Comparison of ENCODE assay signal across 9 mouse cellular contexts in genomic region chr14:102902906-102903305, GRCm38 (mm10).
A peak's percentile ranks its signal among the peaks of the same experiment; 100 is the strongest.
DNase-seq lines count a peak whose midpoint lies in the region; ATAC-seq and TF ChIP-seq lines count a peak whose summit lies in the region.
"Had no signal": no experiment of that assay in that cellular context is flagged by ENCODE, and none has a peak within 500 bp of the region (broad histone marks: within the 10 kb centered on the region; RNA-seq: fewer than 3 reads in every experiment).

No protein-coding gene starts in this region.

- no peaks in the 10 kb centered on the region for H3K36me3 ChIP-seq in liver, adult 2 months (ENCODE audit: control insufficient read depth, insufficient read depth, low read length)
- no peaks in the 10 kb centered on the region for H3K36me3 ChIP-seq in liver, embryonic 12.5 days
- H3K36me3 ChIP-seq in intestine, embryonic 15.5 days = no peaks in the 10 kb centered on the region
- H3K36me3 ChIP-seq in stomach, postnatal 0 days (ENCODE audit: control insufficient read depth, insufficient read depth, low read length) = no peaks in the 10 kb centered on the region
- H3K36me3 ChIP-seq in thymus, adult 2 months (ENCODE audit: control insufficient read depth, insufficient read depth, low read length) = no peaks in the 10 kb centered on the region
- H3K36me3 ChIP-seq: liver, embryonic 13.5 days had no signal

- no peaks in the 10 kb centered on the region for H3K4me1 ChIP-seq in liver, adult 2 months (ENCODE audit: control insufficient read depth, insufficient read depth, low read length)
- peaks cover 3% of the 10 kb centered on the region; the same call in 1 of the 2 replicates for H3K4me1 ChIP-seq in liver, embryonic 12.5 days
- no peaks in the 10 kb centered on the region for H3K4me1 ChIP-seq in intestine, embryonic 15.5 days (replicated peaks)
- H3K4me1 ChIP-seq in stomach, postnatal 0 days (replicated peaks; ENCODE audit: control insufficient read depth, insufficient read depth) = no peaks in the 10 kb centered on the region
- H3K4me1 ChIP-seq in thymus, adult 2 months (replicated peaks; ENCODE audit: control insufficient read depth, insufficient read depth, low read length) = peaks cover 10% of the 10 kb centered on the region
- H3K4me1 ChIP-seq: liver, embryonic 13.5 days had no signal

- no peak for ATAC-seq in liver, embryonic 12.5 days
- peak; percentile 67 for ATAC-seq in intestine, embryonic 15.5 days
- ATAC-seq in megakaryocyte progenitor cell, adult 5-6 weeks (replicated peaks; ENCODE audit: poor library complexity) = peak; percentile 29
- ATAC-seq in stomach, postnatal 0 days (ENCODE audit: low FRiP score, low TSS enrichment) = peak; percentile 29; the same call in 1 of the 2 replicates

- no peak for TF ChIP-seq CTCF in liver, adult 2 months (IDR thresholded peaks at IDR 0.05; ENCODE audit: low read depth, low read length)
- TF ChIP-seq CTCF in stomach, postnatal 0 days (IDR thresholded peaks at IDR 0.05; ENCODE audit: low read depth) = no peak
- no peak for TF ChIP-seq CTCF in thymus, adult 2 months (IDR thresholded peaks at IDR 0.05; ENCODE audit: borderline replicate concordance, control insufficient read depth, extremely low read depth, insufficient read depth, low read length, poor library complexity)

- H3K79me2 ChIP-seq in liver, adult 2 months (ENCODE audit: control insufficient read depth, insufficient read depth, low read length) = no peaks in the 10 kb centered on the region

- no peaks in the 10 kb centered on the region for H3K9me3 ChIP-seq in liver, embryonic 12.5 days (replicated peaks)
- H3K9me3 ChIP-seq in intestine, embryonic 15.5 days = no peaks in the 10 kb centered on the region
- H3K9me3 ChIP-seq in stomach, postnatal 0 days (ENCODE audit: control insufficient read depth, low read length) = no peaks in the 10 kb centered on the region
- H3K9me3 ChIP-seq: liver, embryonic 13.5 days had no signal

- no peak for DNase-seq in liver, adult 2 months (ENCODE audit: extremely low read depth, low read depth, low spot score)
- peak; percentile 94 to 96 for DNase-seq in cerebellum, postnatal 14 days
- peak; percentile 45 to 47 for DNase-seq in gastrocnemius, postnatal 36 days
- DNase-seq in stomach, postnatal 0 days (ENCODE audit: low spot score) = peak; percentile 17
- no peak for DNase-seq in thymus, adult 2 months
- DNase-seq: liver, embryonic 13.5 days had no signal

- TF ChIP-seq POLR2A in liver, adult 2 months (IDR thresholded peaks at IDR 0.05; ENCODE audit: extremely low read depth, insufficient read depth, low read length) = no peak
- no peak for TF ChIP-seq POLR2A in thymus, adult 2 months (IDR thresholded peaks at IDR 0.05; ENCODE audit: control insufficient read depth, extremely low read depth, insufficient read depth, low read length, poor library complexity)

- H3K4me2 ChIP-seq in liver, embryonic 12.5 days = no peak overlapping the region
- H3K4me2 ChIP-seq in intestine, embryonic 15.5 days (replicated peaks) = 0 out of 2 replicates have a peak overlapping the region, but pooled peaks have one; percentile 24
- H3K4me2 ChIP-seq in stomach, postnatal 0 days (replicated peaks; ENCODE audit: low read depth) = no peak overlapping the region
- H3K4me2 ChIP-seq: liver, embryonic 13.5 days had no signal

- no peak overlapping the region for H3K9ac ChIP-seq in liver, adult 2 months (ENCODE audit: low read depth, low read length)
- no peak overlapping the region for H3K9ac ChIP-seq in liver, embryonic 12.5 days
- no peak overlapping the region for H3K9ac ChIP-seq in intestine, embryonic 15.5 days
- H3K9ac ChIP-seq in stomach, postnatal 0 days (ENCODE audit: low read length) = no peak overlapping the region
- H3K9ac ChIP-seq: liver, embryonic 13.5 days had no signal

- 66% methylated on average over 12 of the region's 12 CpGs for WGBS in liver, adult 2 months
- WGBS in liver, embryonic 12.5 days (ENCODE audit: insufficient replicate concordance) = 33% methylated on average over 12 of the region's 12 CpGs
- WGBS in intestine, embryonic 15.5 days = 45% methylated on average over 12 of the region's 12 CpGs
- 39% methylated on average over 12 of the region's 12 CpGs for WGBS in stomach, postnatal 0 days
- WGBS in thymus, adult 2 months = 51% methylated on average over 12 of the region's 12 CpGs

- intact Hi-C loops in gastrocnemius, postnatal 36 days (cut with DNase I) = no loop called here

- 0 out of 2 replicates have a peak overlapping the region, but pooled peaks have one; percentile 10 for H3K27ac ChIP-seq in liver, adult 2 months (replicated peaks; ENCODE audit: insufficient read depth, low read depth, low read length)
- H3K27ac ChIP-seq in liver, embryonic 12.5 days = no peak overlapping the region
- H3K27ac ChIP-seq in intestine, embryonic 15.5 days = peak overlapping the region; percentile 40; the same call in 1 of the 2 replicates
- peak overlapping the region; percentile 40; the same call in 1 of the 2 replicates for H3K27ac ChIP-seq in stomach, postnatal 0 days (replicated peaks)
- H3K27ac ChIP-seq in thymus, adult 2 months (ENCODE audit: control insufficient read depth, insufficient read depth, low read length) = no peak overlapping the region
- H3K27ac ChIP-seq: liver, embryonic 13.5 days had no signal

- no peaks in the 10 kb centered on the region for H3K27me3 ChIP-seq in liver, adult 2 months (ENCODE audit: control insufficient read depth, insufficient read depth, low read length)
- H3K27me3 ChIP-seq in liver, embryonic 12.5 days (replicated peaks) = no peaks in the 10 kb centered on the region
- H3K27me3 ChIP-seq in intestine, embryonic 15.5 days (replicated peaks) = no peaks in the 10 kb centered on the region
- H3K27me3 ChIP-seq in stomach, postnatal 0 days (ENCODE audit: control insufficient read depth, insufficient read depth, low read length) = no peaks in the 10 kb centered on the region
- no peaks in the 10 kb centered on the region for H3K27me3 ChIP-seq in thymus, adult 2 months (ENCODE audit: control insufficient read depth, insufficient read depth, low read length)
- H3K27me3 ChIP-seq: liver, embryonic 13.5 days had no signal

- no peak overlapping the region for H3K4me3 ChIP-seq in liver, adult 2 months (ENCODE audit: insufficient read depth, low read depth, low read length)
- H3K4me3 ChIP-seq in liver, embryonic 12.5 days = no peak overlapping the region
- no peak overlapping the region for H3K4me3 ChIP-seq in intestine, embryonic 15.5 days (replicated peaks)
- H3K4me3 ChIP-seq in stomach, postnatal 0 days (ENCODE audit: low read depth, low read length) = no peak overlapping the region
- H3K4me3 ChIP-seq in thymus, adult 2 months (ENCODE audit: control insufficient read depth, insufficient read depth, low read length) = no peak overlapping the region
- H3K4me3 ChIP-seq: liver, embryonic 13.5 days had no signal

- TF ChIP-seq EP300 in stomach, postnatal 0 days (optimal IDR thresholded peaks at IDR 0.05) = no peak

Comparison
In these comparisons a context has a peak if more than half of its experiments do, and no peak if none do; other contexts are left out.
1. H3K27ac ChIP-seq: peak in liver, adult 2 months (single experiment), intestine, embryonic 15.5 days (single experiment) and stomach, postnatal 0 days (single experiment); none in liver, embryonic 12.5 days (single experiment) and thymus, adult 2 months (single experiment).
2. DNase-seq: peak in cerebellum, postnatal 14 days (2 of 2), gastrocnemius, postnatal 36 days (2 of 2) and stomach, postnatal 0 days (single experiment); none in liver, adult 2 months (single experiment) and thymus, adult 2 months (single experiment).